Mouse (Mus musculus) mesoderm, embryonic 11.5 days (tissue): ENCODE measurements at regions not wholly inside any gene's neighbourhood (a gene's known extent, or its start where the extent isn't known, plus 50 kb on each side); places are given as distances from the start of the nearest gene placed in this dataset.
"Not testable (repeated sequence)": the region's sequence is repeated elsewhere in the genome, so short reads cannot be mapped to it uniquely, and the experiment has no call there.

Experiments
- DNase-seq: peaks from one replicate; pipeline ENCODE4 v3.0.0-alpha.2; 2012; ENCODE audit warnings: low read depth, low spot score

- DNase-seq: no peak
Measured at GRCm38 (mm10) chr3:155662280-155662679, 569.0 kb downstream of the Lrriq3 start.

- DNase-seq: no peak
Measured at GRCm38 (mm10) chr3:155672558-155672957, 579.3 kb downstream of the Lrriq3 start.

DNA sequence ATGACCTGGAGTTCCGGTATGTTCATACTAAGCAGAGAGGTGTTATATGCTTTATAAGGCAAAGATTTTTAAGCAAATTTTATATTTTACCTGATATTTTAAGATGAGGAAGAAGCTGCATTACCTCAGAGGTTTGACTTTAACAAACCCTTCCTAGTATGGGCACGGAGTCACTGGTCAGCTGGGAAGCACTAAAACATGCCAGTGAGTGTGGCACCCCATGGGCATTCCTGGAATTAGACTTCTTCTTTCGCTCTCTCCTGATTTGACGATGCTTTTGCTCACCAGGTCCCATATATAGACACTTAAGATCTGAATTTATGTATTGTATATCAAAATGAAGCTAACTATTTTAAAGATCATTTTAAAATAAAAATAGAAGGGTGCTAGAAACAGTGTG, 587.0 kb downstream of the Lrriq3 start:
- DNase-seq: no peak

- DNase-seq: peak; percentile 26
Measured at GRCm38 (mm10) chr3:155682921-155683813, 589.9 kb downstream of the Lrriq3 start.

DNA sequence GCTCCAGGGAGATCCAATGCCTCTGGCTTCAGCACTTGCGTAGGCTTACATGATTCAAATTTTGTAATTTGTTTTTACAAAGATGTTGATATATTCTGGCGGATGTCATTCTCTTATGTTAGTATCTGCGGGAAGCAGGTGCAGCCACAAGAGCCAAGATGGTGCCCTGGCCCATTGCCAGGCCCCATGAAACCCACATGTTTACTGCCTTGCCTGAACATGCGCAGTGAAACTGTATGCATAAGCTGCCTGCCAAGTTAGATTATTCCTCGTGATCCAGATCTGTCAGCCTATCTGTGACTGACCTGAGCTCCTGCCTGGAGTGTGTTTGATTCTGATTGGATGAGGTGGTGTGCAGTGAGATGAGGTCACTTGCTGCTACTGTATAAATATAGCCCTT, 595.1 kb downstream of the Lrriq3 start:
- no peak for DNase-seq

- DNase-seq: no peak
Measured at GRCm38 (mm10) chr3:155723011-155723510, 629.8 kb downstream of the Lrriq3 start.

GRCm38 (mm10) chr3:155742421-155742820, 649.2 kb downstream of the Lrriq3 start:
- no peak for DNase-seq

DNA sequence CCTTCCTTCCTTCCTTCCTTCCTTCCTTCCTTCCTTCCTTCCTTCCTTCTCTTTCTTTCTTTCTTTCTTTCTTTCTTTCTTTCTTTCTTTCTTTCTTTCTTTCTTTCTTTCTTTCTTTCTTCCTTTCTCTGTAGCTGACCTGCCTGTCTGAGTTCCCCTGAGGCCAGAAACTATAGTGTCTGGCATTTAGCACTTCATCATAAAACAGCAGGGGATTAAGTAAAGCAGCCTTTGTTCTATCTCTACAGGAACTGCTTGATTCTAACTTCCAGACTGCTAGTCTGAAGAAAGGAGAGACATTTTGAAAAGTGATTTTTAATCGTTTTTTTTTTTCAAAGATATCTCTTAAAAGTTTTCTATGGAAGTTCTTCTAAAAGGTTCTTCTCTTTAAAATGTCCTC, 653.4 kb downstream of the Lrriq3 start:
- not testable (repeated sequence) for DNase-seq

- no peak for DNase-seq
Measured at GRCm38 (mm10) chr3:155747511-155747910, 654.3 kb downstream of the Lrriq3 start.

DNA sequence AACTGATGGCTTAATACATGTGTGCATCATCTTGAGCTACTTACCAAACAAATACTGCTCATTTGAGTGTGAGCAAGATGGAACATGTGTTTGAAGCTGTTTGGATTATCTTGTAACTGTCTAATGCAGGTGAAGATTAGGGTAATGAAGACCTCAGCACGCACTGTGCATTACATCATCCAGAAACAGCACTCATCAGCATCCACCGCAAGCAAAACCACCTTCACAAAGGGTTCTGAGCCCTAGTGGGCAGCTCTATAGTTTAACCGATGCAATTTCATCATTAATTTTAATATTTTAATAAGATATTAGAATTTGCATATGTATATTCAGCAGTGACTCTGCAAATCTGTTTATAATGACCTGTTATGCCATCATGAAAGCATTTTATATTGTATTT, 664.1 kb downstream of the Lrriq3 start:
- DNase-seq: no peak

- DNase-seq: no peak
Measured at GRCm38 (mm10) chr3:155776019-155776418, 682.8 kb downstream of the Lrriq3 start.

GRCm38 (mm10) chr3:155777025-155777424, 683.8 kb downstream of the Lrriq3 start:
- no peak for DNase-seq

- DNase-seq: no peak
Measured at GRCm38 (mm10) chr3:155815693-155816092, 722.5 kb downstream of the Lrriq3 start.

- DNase-seq: no peak
Measured at GRCm38 (mm10) chr3:155824863-155825262, 731.6 kb downstream of the Lrriq3 start.

- DNase-seq: no peak
Measured at GRCm38 (mm10) chr3:155866286-155866685, 695.3 kb upstream of the Negr1 start.

DNA sequence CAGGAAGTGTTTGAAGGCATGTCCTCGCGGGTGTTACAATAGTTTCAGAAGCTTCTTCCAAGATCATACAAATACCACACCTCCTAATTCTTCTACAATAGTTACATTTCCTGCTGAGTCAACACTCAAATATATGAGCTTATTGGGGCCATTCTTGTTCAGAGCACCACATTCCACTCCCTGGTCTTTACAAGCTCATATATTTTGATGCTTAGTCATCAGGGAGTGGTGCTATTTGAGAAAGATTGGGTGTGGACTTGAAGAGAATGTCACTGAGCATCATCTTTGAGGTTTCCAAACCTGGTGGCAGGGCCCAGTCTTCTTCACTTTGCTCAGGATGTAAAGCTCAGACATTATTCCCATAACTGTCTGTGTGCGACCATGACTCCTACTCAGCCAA, 685.9 kb upstream of the Negr1 start:
- DNase-seq: no peak

DNA sequence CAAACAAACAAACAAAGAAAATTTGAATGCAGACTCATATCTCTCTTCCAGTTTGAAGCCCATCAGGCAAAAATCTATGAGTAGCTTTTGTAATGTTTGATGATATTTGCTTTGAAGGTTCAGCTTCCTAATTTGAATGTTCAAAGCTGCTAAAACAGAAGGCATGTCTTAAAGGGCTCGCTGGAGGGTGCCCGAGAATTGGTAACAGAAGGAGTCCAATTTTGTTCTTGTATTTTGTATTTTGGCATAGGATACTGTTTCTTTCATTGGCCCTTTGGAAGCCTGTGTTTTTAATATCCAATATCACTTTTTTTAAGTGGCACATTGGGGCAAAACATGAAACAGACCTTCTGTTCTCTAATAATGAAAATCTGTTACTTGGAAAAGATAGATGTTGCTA, 683.2 kb upstream of the Negr1 start:
- no peak for DNase-seq

DNA sequence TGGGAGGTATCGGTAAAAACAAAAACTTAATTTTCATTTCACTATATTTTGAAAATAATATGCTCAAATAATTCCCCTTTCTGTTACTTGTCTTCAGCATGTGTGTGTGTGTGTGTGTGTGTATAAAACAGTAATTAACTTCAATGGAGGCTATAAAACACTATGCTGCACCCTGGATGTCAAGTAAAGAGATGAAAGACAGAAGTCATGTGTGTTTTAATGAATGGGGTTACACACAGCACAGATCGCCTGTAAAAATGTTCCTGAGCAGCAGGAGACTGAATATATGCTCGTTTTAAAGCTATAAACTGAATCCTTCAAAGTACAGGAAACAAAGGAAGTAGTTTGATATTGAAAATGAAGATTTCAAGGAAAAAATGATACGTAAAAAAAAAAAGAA, 680.9 kb upstream of the Negr1 start:
- no peak for DNase-seq

- no peak for DNase-seq
Measured at GRCm38 (mm10) chr3:155915981-155916380, 645.6 kb upstream of the Negr1 start.

GRCm38 (mm10) chr3:155942896-155943295, 618.7 kb upstream of the Negr1 start:
- DNase-seq: no peak

- no peak for DNase-seq
Measured at GRCm38 (mm10) chr3:155944042-155944735, 617.4 kb upstream of the Negr1 start.

DNA sequence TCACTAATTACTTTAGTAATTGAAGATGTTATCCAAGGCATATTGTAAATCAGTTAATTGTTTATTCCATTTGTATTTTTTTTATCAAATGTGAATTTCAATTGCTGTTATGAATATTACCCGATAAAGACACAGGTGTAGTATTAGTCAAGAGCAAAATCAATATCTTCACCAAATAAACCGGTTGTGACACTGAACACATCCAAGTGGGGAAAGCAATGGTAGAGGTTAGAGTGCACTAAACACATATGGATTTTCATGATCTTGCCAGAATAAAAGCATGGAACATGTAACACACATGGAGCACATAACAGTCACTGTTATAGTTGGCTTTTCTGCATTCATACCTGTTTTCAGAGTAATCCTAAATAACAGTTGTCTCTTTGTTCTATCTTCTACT, 616.4 kb upstream of the Negr1 start:
- no peak for DNase-seq

DNA sequence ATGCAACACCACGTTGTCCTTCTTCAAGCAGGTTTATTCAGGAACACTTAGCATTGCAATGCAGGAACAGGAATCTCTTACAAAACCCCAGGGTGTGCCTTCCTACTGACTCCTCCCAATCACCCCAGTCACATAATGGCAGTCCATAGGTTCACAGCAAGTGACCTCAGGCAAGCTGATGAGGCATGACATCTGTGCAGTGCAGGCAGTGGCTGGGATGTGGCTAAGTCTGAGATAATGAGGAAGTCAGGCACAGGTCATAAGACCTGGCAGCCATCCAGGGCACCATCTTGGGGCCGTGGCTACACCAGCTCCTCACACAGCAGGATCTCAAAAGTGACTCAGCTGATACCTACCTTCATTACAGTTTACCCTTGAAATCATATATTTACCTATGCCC, 599.1 kb upstream of the Negr1 start:
- DNase-seq: not testable (repeated sequence)
